Mouse (Mus musculus): ENCODE results near the gene Nkain2.

- no peak for TF ChIP-seq CTCF (IDR thresholded peaks at IDR 0.05)
- no peak for TF ChIP-seq EP300 (IDR thresholded peaks at IDR 0.05; ENCODE audit: insufficient read depth, low read depth, low read length)
- TF ChIP-seq POLR2A (IDR thresholded peaks at IDR 0.05; ENCODE audit: insufficient read depth, low read depth, low read length): no peak
Observed at GRCm38 (mm10) chr10:32400961-32401360, 489.3 kb downstream of the Nkain2 start.

All from heart, adult 2 months (tissue).